Mouse (Mus musculus) CD8-positive naive resting alpha-beta T cell, adult 2 months (primary cell): ENCODE measurements around the gene Rbfox1.

Source experiments
- DNase-seq, 2 experiments: peaks; one replicate each; pipeline ENCODE4 v3.0.0; 2022; ENCODE audit warnings: low read depth in 2 of 2, low spot score in 2 of 2

Rbfox1 gene

GRCm38 (mm10) chr16:6348581-6349241 is 463.6 kb downstream of the Rbfox1 start:
- DNase-seq, result no peak

- no peak for DNase-seq
These were observed 464.2 kb downstream of the Rbfox1 start for GRCm38 (mm10) chr16:6349381-6349780.

GRCm38 (mm10) chr16:6350256-6350655 is 465.1 kb downstream of the Rbfox1 start:
- DNase-seq, result no peak

DNA sequence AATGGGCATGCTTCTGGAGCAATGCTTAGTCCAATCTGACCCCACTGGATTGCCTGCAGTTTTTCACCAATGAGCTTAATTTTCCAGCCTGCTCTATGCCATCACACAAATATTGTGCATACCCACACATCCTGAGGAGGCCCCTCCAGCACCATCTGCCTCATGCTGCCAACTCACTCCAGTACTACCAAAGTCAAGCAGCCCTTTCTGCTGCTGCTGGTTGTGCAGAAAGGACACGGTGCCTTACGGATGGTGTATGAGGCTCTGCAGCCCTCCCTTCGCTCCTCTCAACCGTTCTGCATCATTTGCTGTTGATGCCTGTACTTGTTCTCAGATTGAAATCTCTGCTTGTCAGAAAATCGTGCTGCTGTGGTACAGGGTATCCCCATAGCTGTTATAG is 468.0 kb downstream of the Rbfox1 start:
- no peak for DNase-seq

DNA sequence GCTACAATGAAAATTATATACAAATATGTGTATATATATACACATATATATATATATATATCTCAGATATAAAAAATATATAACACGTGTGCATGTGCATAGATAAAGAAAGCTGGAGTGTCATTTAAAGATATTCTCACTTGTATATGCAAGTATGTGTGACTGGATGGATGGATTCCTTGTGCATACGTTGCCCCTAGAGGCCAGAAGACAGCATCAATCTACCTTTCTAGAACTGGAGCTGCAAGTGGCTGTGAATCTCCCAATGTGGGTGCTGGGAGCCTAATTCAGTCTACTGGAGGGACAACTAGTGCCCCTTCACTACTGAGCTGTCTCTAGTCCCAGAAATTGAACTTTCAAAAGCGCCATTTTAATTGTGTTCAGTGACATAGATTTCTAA is 471.8 kb downstream of the Rbfox1 start:
- DNase-seq, result no peak

GRCm38 (mm10) chr16:6365793-6366192 is 480.6 kb downstream of the Rbfox1 start:
- DNase-seq, result no peak

DNA sequence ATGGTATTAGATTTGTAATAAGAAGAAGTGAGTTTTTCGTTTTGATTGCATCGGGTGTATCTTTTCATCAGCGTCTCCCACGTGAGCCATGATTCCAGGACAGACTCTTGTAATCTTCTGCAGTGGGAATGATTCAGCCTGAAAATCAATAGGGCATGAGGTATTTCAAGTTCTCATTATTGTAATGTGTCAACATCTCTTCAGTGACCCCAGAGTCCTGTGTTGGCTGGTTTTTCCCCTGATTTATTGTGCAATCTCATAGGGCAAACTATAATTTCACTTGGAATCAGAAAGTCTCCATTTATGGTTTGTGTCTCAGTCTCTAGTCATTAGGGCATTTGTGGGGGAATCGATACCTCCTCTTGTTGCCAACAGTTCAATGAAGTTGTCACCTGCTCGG is 481.5 kb downstream of the Rbfox1 start:
- no peak for DNase-seq

- no peak for DNase-seq
These were observed 495.8 kb downstream of the Rbfox1 start for GRCm38 (mm10) chr16:6380924-6381323.

GRCm38 (mm10) chr16:6381572-6381971 is 496.4 kb downstream of the Rbfox1 start:
- no peak for DNase-seq

GRCm38 (mm10) chr16:6382712-6383111 is 497.6 kb downstream of the Rbfox1 start:
- no peak for DNase-seq

GRCm38 (mm10) chr16:6390278-6390930 is 505.2 kb downstream of the Rbfox1 start:
- DNase-seq, result no peak

DNA sequence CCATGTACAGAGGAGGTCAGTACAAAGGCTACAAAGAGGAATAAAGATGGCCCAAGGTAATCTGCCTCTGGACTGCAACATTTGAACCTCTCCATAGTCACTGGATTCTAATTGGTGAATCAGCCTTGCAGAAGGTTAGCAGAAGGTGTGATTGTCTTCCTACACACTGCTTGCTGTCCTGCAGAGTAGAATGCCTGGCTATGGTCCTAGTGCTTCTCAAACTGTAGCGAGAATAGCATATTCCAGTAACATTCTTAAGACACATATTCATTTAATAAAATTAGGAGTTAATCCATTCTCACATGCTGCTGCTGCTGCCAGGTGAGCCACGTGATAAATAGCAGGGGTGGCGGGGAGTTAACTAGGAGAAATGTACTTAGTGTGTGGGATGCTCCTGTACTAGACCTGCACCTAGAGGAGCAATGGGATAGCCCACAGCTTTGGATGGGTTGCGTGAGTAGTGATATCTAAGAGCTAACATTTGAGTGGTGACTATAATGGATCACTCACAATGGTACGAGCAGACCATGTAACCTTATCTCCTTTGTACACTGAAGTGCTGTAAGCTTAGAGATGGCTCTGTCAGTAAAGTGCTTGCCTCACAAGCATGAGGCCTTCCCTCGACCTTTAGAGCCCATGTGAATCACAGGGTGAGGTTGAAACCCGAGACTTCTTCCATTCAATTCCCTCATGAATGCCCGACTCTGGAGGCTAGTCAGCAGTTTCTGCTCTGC is 511.7 kb downstream of the Rbfox1 start:
- DNase-seq, result no peak

- DNase-seq, result no peak
These were observed 512.5 kb downstream of the Rbfox1 start for GRCm38 (mm10) chr16:6397635-6398034.

DNA sequence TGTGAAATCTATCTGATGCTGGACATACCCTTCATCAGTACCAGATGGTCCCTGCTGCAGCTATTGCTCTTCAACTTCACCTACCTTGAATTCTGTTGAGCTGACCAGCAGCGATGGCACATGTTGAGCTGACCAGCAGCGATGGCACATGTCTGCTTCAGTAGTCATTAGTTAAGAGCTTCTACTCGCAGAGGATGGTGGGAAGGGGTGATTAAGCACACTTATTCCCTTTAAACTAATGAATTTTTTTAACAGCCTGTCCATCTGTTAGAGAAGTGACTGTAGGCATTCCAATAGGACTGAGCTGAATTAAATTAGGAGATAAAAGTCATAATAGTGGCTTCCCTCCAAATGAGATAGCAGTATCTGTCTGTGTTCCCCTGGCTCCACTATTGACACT is 517.7 kb downstream of the Rbfox1 start:
- DNase-seq, result no peak

GRCm38 (mm10) chr16:6414846-6415245 is 529.7 kb downstream of the Rbfox1 start:
- no peak for DNase-seq

- no peak for DNase-seq
These were observed 536.5 kb downstream of the Rbfox1 start for GRCm38 (mm10) chr16:6421623-6422145.

DNA sequence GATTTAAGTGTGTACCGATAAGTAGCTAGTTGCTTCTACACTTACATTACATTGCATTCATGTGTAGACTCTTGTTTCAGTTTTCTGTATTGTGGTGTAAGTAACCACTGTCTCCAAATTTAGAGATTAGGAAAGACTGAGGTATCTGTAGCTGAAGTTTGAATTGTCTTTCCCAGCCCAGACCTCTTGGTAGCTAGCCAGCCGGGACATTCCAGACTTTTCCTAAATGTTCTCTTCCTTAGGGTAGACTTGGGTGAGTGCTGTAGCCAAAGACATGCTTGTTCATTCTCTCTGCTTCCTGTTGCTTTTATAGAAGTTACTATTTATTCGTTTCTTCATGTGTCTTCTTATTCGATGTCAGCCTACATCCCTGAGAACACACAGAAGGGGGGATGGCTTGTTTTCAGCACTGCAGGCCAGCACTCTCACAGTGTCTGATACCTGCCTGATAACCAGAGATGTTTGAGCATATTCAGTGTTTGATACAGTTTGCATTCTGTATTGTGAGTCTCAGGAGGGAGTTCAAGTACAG is 538.8 kb downstream of the Rbfox1 start:
- DNase-seq, result no peak

GRCm38 (mm10) chr16:6424738-6425137 is 539.6 kb downstream of the Rbfox1 start:
- no peak for DNase-seq

- no peak for DNase-seq
These were observed 542.4 kb downstream of the Rbfox1 start for GRCm38 (mm10) chr16:6427292-6428281.

DNA sequence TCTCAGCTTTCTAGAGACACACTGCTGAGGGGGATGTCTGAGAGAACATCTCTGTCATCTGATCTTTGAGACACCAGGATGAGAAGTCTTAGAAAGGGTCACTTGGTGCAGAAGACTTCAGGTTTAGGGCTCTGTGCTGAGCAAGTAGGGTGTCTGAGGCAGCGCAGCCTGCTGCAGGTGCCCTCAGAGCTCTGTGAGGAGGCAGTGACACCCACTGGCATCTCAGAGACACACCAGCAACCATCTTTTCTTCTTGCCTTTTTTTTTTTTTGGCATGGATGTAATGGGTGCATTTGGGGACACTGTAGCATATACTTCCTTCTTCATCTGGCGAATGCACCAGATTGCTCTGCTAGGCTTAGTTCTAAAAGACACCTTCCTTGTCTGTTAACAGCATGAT is 545.8 kb downstream of the Rbfox1 start:
- no peak for DNase-seq

GRCm38 (mm10) chr16:6436445-6436844 is 551.3 kb downstream of the Rbfox1 start:
- DNase-seq, result no peak
